Mouse (Mus musculus) v-Abl transformed pro-B cells (cell line): ENCODE measurements around the gene Alyref2.

Experiments
- in situ Hi-C, 2 experiments: fragments of 400-800 bp; cut with MboI; formaldehyde crosslinking; loops; one replicate each; pipeline ENCODE4 v1.15.1; 2025; ENCODE audit not compliant: unreplicated experiment in 2 of 2

Alyref2 gene

DNA sequence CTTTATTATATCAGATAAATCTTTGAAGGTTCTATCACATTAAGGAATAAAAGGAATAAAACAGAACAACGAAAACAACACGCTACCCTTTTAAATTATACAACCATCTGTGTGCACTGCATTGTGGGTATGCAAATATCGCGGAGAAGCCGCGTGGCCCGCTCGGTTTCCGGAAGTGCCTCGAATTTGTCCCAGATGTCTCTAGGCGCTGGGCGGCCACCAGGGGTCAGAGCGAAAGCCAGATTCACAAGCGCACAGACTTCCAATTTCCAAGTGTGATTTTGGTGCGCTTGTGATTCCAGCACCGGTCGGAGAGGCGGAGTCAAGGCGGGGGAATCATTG, at the start of gene Alyref2:
TSS of gene Alyref2 (plus strand) at position 229 of the 342 bp plus-strand sequence.
- in situ Hi-C loops: no loop called here

DNA sequence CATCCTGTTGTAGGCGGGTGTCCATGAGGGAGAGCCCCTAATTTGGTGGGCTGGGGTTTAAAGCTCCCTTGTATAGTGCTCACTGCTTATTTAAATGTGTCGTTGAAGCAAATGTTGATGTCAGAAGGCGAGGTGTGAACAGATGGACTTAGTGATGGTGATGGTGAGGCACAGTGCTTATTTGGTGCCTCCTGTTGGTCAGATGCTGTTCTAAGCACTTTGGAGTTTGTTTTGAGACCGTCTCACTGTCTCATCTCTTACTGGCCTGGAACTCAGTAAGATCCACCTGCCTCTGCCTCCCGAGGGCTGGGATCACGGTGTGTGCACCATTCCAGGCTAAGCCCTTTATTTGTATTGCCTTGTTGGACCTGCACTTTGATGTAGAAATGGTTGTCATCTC, 48.4 kb upstream of the Alyref2 start:
- in situ Hi-C loops: no loop called here

DNA sequence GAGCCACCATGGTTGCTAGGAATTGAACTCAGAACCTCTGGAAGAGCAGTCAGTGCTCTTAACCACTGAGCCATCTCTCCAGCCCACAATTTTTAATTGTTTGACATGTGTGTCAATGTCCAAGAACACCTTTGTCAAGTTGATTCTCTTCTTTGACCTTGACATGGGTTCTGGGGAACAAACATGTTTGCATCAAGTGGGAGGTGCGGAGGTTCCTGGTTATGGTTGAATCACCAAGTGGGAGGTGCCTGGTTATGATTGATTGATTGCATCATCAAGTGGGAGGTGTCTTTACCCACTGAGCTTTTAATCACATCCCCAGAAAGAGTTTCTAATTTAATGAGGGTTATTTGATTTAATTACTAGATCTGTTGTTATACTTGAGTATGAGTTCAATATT, 45.7 kb upstream of the Alyref2 start:
- in situ Hi-C loops: no loop called here

DNA sequence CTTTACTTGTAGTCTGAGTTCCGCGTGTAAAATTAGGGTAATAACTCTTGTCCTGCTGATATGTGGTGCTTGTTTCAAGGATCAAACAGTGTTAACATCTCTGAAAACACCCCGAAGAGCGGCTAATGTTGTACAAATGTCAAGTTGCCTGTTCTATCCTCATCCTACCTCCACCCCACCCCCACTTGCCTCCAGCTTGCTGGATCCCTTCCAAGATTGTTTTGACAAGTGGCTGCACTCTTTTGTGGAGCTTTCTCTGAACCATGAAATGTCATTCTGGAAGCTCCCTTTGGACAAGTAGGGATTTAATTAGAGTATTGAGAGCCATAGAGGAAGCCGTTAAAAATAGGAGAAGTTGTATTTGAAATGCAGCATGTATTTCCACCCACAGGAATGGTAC, 43.5 kb upstream of the Alyref2 start:
- in situ Hi-C loops: loop anchor here in 1 of 2 experiments (10.0 kb wide), 1 partner anchor 265 kb away; no protein-coding TSS in a partner anchor

DNA sequence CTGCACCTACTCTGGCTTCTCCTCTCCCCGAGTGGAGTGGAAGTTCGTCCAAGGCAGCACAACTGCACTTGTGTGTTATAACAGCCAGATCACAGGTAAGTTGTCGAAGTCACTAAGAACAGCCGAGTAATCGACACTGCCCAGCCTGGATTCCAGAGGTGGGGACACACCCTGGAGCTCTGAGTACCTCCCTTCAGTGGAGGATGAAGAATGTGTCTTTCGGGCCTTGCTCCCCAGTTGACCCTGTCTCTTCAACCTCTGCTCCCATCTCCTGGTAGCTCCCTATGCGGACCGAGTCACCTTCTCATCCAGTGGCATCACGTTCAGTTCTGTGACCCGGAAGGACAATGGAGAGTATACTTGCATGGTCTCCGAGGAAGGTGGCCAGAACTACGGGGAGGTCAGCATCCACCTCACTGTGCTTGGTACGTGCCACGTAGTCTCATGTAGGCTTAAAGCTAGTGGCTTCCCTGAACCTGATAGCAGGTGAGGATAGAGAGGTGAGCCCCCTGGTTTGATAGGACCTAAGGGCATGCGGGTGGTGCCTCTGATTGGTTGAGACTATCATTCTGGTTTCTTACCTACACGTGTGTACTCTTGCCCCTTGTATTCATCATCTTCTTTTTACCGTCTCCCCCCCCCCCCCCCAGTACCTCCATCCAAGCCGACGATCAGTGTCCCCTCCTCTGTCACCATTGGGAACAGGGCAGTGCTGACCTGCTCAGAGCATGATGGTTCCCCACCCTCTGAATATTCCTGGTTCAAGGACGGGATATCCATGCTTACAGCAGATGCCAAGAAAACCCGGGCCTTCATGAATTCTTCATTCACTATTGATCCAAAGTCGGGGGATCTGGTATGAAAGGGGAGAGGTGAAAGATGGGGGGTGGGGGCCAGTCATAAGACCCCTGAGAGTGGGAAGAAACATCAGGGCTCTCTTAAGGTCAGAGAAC, 42.5 kb upstream of the Alyref2 start:
- in situ Hi-C loops: loop anchor here in 1 of 2 experiments (10.0 kb wide), 1 partner anchor 264 kb away; no protein-coding TSS in a partner anchor

DNA sequence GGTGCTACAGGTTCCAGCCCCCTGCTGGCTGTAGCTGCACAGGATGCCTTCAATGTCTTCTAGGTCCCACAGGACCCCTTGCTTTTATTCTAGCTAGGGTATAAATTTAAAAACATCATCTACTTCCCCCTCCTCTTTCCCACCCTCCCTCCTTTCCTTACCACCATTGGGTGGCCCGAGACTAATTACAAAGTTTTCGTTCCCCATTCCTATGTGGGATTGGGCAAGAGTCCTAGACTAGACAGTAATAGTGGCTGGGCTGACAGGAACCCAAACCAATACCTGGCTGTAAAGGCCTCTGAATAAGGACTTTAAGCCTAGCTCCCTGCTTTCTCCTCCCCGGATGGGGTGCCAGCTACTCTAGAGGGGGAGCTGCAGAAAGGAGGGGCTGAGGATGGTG, 40.1 kb upstream of the Alyref2 start:
- in situ Hi-C loops: loop anchor here in 1 of 2 experiments (10.0 kb wide), 1 partner anchor 262 kb away; no protein-coding TSS in a partner anchor

DNA sequence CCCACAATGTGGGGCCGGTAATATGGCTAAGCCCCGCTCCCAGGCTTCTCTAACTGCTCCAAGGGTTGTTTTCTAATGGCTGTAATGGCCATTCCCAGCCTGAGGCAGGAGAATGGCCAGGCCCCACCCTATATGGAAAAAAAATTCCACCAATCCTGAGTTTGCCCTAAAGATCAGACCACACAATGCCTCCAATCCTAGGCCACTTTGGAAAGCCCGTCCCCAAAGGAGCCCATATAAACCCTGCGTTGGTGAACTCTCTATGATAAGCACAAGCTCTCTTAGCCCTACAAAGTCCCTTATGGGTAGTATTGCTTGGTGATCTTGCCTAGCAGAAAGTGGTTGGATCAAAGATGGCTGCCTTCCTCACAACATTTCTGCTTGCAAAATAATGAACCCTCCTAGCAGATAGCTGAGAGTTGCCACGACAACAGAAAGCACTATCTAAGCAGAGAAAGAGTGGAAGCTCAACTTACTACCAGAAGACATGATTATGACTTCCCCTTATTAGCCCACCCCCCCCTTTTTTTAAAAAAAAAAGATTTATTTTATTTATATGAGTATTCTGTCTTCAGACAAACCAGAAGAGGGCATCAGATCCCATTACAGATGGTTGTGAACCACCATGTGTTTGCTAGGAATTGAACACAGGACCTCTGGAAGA, 37.4 kb upstream of the Alyref2 start:
- in situ Hi-C loops: loop anchor here in 1 of 2 experiments (10.0 kb wide), 1 partner anchor 259 kb away; no protein-coding TSS in a partner anchor

DNA sequence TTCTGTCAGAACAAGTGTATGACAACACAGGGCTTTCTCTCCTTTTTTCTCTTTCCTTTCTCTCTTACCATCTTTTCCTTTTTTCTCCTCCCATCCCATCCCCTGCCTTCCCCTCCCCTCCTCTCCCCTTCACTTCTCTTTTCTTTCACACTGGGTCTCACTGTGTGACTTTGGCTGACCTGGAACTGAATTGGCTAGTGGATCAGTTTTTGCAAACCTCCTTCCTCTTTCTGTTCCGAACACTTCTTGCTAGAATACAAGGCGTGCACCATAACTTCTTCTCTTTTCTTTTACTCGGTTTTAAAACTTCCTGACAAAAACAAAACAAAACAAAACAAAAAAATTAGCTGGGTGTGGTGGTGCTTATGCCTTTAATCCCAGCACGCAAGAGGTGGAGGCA, 36.7 kb upstream of the Alyref2 start:
- in situ Hi-C loops: loop anchor here in 1 of 2 experiments (10.0 kb wide), 1 partner anchor 258 kb away; no protein-coding TSS in a partner anchor

DNA sequence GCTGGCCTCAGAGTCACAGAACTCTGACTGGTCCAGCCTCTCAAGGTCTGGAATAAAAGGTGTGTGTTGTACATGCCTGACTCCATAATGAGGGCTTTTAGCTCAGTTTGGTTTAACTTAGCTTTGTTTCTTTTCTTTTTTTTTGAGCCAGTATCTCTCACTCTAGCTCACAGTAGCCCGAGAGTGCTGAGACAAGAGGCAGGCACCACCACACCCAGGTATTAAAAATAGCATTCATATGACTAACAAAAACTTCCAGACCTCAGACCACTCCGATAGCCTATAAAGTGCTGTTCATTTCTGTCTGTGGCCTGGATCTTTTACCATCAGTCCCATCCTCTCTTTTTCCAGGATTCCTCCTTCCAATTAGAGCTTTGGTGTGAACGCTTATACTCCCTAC, 33.6 kb upstream of the Alyref2 start:
- in situ Hi-C loops: loop anchor here in 1 of 2 experiments (10.0 kb wide), 2 partner anchors 165 to 255 kb away; no protein-coding TSS in a partner anchor

DNA sequence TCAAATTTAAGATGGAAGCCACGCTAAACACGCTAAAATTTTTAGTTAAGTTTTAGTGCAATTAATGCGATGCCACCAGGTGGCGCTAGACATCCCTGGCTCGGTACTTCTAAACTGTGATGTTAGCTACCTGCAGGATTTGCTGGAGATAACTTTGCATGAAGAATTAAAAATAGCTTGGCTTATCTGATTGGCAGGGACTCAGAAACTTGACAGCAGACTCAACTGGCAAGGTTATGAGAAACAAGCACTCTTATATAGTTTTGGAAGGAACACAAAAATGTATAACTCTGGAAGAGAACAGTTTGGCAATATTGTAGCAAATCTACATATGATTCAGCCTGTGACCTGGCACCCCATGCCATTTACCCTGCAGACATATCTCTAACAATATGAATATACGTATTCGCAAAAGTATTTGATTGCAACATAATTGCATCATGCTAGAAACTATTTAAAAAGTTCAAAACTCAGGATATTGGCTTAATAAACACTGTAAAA, 32.9 kb upstream of the Alyref2 start:
- in situ Hi-C loops: loop anchor here in 1 of 2 experiments (10.0 kb wide), 1 partner anchor 166 kb away; no protein-coding TSS in a partner anchor

DNA sequence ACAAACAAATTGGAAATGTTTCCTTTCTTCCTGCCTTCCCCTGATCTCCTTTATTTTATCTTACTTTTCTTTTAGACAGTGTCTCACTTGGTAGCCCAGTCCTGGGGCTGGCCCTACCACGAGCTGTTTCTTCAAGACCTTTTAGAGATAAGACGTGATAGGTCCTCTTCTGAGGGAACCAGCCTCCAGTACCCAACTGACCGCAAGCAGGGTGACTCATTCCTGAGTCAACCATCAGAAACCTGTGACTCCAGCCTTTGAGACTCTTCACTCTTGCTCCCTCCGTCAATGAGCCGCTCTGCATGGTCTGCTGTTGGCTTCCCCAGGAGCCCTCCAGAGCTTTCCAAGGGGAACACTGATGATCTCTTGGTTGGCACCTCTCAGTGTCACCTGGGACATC, 32.4 kb upstream of the Alyref2 start:
- in situ Hi-C loops: loop anchor here in 1 of 2 experiments (10.0 kb wide), 1 partner anchor 166 kb away; no protein-coding TSS in a partner anchor

DNA sequence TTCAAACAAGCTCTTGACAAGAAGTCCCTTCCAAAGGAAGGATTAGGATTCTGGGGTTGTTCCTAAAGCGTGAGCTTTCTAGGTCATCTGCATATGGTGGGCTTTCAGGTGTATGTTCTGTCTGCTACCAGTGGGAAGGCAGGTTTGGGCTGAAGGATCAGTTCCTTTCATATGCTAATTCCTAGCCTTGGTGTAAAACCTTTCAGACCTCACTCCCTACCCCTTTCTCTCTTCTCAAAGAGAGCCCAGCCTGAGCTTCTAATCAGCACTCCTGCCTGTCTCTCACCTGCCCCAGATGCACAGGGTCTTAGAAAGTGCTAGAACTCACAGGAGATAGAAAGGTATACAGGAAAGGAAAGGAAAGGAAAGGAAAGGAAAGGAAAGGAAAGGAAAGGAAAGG, 31.8 kb upstream of the Alyref2 start:
- in situ Hi-C loops: loop anchor here in 1 of 2 experiments (10.0 kb wide), 1 partner anchor 167 kb away; no protein-coding TSS in a partner anchor

DNA sequence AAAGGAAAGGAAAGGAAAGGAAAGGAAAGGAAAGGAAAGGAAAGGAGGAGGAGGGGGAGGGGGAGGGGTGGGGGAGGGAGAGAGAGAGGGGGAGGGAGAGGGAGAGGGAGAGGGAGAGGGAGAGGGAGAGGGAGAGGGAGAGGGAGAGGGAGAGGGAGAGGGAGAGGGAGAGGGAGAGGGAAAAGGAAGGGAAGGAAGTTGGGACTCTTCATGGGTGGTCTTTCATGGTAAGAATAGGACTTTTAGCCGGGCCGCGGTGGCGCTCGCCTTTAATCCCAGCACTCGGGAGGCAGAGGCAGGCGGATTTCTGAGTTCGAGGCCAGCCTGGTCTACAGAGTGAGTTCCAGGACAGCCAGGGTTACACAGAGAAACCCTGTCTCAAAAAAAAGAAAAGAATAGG, 31.3 kb upstream of the Alyref2 start:
- in situ Hi-C loops: loop anchor here in 1 of 2 experiments (10.0 kb wide), 1 partner anchor 167 kb away; no protein-coding TSS in a partner anchor

DNA sequence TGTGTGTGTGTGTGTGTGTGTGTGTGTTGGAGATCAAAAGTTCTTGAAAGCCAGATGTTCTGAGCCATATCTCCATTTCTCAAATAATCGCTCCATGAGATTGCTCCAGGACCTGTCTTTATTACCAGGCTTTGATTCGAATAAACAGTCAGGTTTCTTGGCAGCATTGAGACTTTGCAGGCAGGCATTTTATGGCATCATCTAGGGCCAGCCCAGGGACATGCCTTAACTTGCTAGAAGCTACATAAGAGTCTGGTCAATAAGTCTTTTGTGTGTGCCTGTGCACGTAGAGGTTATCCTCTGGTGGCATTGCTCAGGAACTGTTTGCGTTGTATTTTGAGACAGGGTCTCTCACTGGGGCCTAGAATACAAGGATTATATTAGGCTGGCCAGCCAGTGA, 29.8 kb upstream of the Alyref2 start:
- in situ Hi-C loops: loop anchor here in 1 of 2 experiments (10.0 kb wide), 1 partner anchor 169 kb away; no protein-coding TSS in a partner anchor

DNA sequence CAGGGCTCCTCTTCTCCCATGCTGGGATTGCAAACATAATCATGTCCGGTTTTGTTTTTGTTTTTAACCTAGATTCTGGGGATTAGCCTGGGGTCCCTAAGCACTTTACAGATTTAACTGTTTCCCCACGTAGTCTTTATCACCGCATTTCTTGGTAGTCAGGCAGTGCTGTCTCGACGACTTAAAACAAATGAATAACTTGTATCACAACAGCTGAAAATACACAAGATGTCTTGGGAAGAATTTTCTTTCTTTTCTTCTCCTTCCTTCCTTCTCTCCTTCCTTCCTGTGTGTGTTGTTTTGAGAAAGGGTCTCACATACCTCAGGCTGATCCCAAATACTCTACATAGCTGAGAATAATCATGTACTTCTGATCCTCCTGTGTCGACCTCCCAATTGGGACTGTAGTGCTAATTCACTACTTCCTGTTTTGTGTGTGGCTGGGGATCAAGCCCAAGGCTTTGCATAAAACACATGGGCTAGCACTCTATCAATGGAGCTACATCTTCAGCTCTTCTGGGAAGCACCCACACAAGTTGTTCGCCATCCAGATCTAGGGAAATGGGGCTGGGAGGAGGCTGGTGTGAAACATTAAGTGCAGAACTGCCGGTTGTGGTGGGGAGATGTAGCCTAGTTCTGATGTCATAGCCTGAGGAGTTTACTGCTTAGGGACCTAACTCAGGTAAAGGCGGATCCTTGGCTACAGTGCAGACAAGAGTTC, 29.2 kb upstream of the Alyref2 start:
- in situ Hi-C loops: loop anchor here in 1 of 2 experiments (10.0 kb wide), 1 partner anchor 169 kb away; no protein-coding TSS in a partner anchor

DNA sequence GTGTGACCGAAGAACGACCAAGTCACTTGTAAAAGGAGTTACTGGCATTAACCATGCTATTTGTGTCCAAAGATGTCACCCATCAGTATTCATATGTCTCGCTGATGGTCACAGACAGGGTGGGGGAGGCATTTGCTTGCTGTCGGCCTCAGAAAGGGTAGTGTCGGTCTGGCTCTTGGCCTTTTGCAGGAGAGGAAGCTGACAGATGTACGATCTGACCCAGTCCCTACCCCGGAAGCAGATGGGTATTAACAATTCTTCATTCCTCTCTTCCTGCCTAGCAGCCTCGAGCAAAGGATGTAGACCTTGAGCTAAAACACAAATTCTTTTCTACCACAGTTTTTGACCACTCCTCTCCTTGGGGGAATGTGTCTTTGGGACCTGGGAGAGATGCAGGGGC, 26.2 kb upstream of the Alyref2 start:
- in situ Hi-C loops: loop anchor here (5.0 to 25.0 kb wide), 6 partner anchors 110 to 590 kb away; partner anchors contain the start of genes Klhdc9 (in 2 of the 2), Cfap126 (in 1 of the 2), Dusp12 (in 1 of the 2) and Gm26620 (in 1 of the 2)

DNA sequence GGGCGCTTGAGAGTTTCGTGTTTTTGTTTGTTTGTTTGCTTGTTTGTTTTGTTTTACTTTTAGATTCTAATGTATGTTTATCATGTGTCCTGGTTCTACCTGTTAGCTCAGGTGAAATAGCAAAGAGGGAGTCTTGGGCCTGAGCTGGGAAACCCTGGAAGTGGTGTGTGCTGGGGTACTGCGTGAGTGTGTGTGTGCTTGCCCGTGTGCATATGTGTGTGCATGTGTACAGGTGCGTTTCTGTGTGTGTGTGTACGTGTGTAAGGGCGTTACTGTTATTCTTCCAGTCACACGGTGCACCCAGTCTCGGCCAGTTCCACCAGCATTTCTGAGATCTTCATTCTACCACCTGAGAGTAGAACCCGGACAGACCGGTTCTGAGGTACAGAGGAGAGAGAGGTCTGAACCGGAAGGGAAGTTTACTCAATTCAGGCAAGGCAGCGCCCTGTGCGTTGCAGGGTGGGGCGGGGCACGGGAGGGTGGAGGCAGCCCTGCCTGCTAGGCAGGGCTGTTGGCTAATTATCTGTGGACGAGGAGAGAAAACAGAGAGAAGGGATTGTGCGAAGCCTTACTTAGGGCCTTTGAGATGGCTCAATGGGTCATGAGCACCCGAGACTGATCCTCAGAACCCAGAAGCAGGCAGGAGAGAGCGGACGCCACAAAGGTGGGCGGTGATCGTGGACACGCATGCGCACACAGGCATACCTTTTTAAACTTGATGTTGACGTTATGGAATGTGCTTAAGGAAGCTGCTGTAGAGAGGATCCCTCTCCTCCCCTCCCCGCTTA, 25.3 kb upstream of the Alyref2 start:
- in situ Hi-C loops: loop anchor here (5.0 to 25.0 kb wide), 6 partner anchors 109 to 591 kb away; partner anchors contain the start of genes Klhdc9 (in 2 of the 2), Cfap126 (in 1 of the 2), Dusp12 (in 1 of the 2) and Gm26620 (in 1 of the 2)

DNA sequence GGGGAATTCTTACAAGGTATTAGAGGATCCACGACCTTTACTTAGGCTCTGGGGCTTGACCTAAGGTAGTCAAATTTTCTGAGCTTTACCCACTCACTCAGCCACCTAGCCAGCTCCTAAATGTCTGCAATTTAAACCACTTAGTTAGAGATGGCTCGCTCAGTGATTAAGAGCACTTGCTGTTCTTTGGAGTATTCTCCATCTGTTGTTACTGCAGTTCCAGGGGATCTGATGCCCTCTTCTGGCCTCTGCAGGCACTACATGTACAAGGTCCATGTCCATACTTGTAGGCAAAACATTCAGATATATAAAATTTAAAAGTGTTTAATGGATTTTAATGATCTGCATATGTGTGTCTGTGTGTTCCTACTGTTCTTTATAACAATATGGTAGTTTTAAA, 24.3 kb upstream of the Alyref2 start:
- in situ Hi-C loops: loop anchor here (5.0 to 25.0 kb wide), 6 partner anchors 108 to 592 kb away; partner anchors contain the start of genes Klhdc9 (in 2 of the 2), Cfap126 (in 1 of the 2), Dusp12 (in 1 of the 2) and Gm26620 (in 1 of the 2)
